Mouse (Mus musculus) spleen, adult 2 months (tissue): ENCODE results near the gene Atg13. TPM values are rescaled to one million over a fixed set of nuclear protein-coding genes. Genes with fewer than 3 reads are reported as not detected.

Experiments
- DNase-seq, 2 experiments: peaks; one replicate each; pipeline versions ENCODE4 v3.0.0 to v3.0.0-alpha.2; 2012 to 2021; ENCODE audit warnings: low spot score in 2 of 2, low read depth in 1 of 2
- H3K27ac ChIP-seq: fragments of 200-500 bp; 2 replicates; pipeline ENCODE4 v1.5.1; 2012; ENCODE audit warnings: low read length, inconsistent platforms; ENCODE audit not compliant: insufficient read depth
- H3K27me3 ChIP-seq: fragments of 200-500 bp; 2 replicates; pipeline ENCODE4 v1.6.1; 2012; ENCODE audit warnings: mild to moderate bottlenecking, moderate library complexity, low read length, inconsistent platforms; ENCODE audit not compliant: control insufficient read depth, insufficient read depth
- H3K36me3 ChIP-seq: fragments of 200-500 bp; 2 replicates; pipeline ENCODE4 v1.6.1; 2012; ENCODE audit warnings: mild to moderate bottlenecking, low read length, inconsistent platforms; ENCODE audit not compliant: control insufficient read depth, insufficient read depth
- H3K4me1 ChIP-seq: fragments of 200-500 bp; 2 replicates; pipeline ENCODE4 v1.6.1; 2011; ENCODE audit warnings: inconsistent platforms; ENCODE audit not compliant: control insufficient read depth, insufficient read depth, insufficient read length
- H3K4me3 ChIP-seq: fragments of 200-500 bp; 2 replicates; pipeline ENCODE4 v1.5.1; 2011; ENCODE audit warnings: mild to moderate bottlenecking, inconsistent platforms; ENCODE audit not compliant: insufficient read depth, insufficient read length; ENCODE audit errors: extremely low read depth
- CTCF ChIP-seq: fragments of 200-500 bp; IDR thresholded peaks from 2 replicates; pipeline ENCODE4 v1.5.1; 2011; ENCODE audit warnings: mild to moderate bottlenecking, inconsistent platforms; ENCODE audit not compliant: insufficient read depth, insufficient read length, insufficient replicate concordance; ENCODE audit errors: extremely low read depth
- POLR2A ChIP-seq: fragments of 200-500 bp; IDR thresholded peaks from 2 replicates; pipeline ENCODE4 v1.6.1; 2011; ENCODE audit warnings: low read depth, low read length, inconsistent platforms
- WGBS: fragments of 180-500 bp; shearing (Covaris S2); methylation state at CpG from one replicate; pipeline ENCODE4 v1.1.7; 2018; 5-methylcytosine and 5-hydroxymethylcytosine counted together
- polyA plus RNA-seq: library from polyadenylated mRNA; depleted of rRNA; stranded (reverse); fragments of >200 nt; gene quantifications from 2 replicates; pipeline ENCODE4 v1.2.3, GENCODE M21; 2012; rRNA removed

The Atg13 gene
- polyA plus RNA-seq, 1 experiment: 16.7 TPM

- WGBS: 83% methylated on average over 12 of the region's 12 CpGs
- no peaks in the 10 kb centered on the region for H3K36me3 ChIP-seq
- no peaks in the 10 kb centered on the region for H3K27me3 ChIP-seq
- no peak overlapping the region for H3K4me3 ChIP-seq
- H3K27ac ChIP-seq: no peak overlapping the region
- no peak for TF ChIP-seq POLR2A
- no peak for TF ChIP-seq CTCF
- DNase-seq: no peak
- H3K4me1 ChIP-seq: 0 out of 2 replicates have a peak, but pooled peaks cover 3% of the 10 kb centered on the region
These were observed 76.9 kb downstream of the Atg13 start for GRCm38 (mm10) chr2:91633334-91633977.

GRCm38 (mm10) chr2:91632316-91632715 is 78.1 kb downstream of the Atg13 start:
- TF ChIP-seq CTCF (no peak), POLR2A (no peak)
- H3K4me3 ChIP-seq: no peak overlapping the region
- no peak overlapping the region for H3K27ac ChIP-seq
- H3K27me3 ChIP-seq: no peaks in the 10 kb centered on the region
- H3K4me1 ChIP-seq: 0 out of 2 replicates have a peak, but pooled peaks cover 3% of the 10 kb centered on the region
- WGBS: 81% methylated on average over 5 of the region's 5 CpGs
- H3K36me3 ChIP-seq: no peaks in the 10 kb centered on the region
- no peak for DNase-seq

- TF ChIP-seq CTCF (no peak), POLR2A (no peak)
- H3K36me3 ChIP-seq: no peaks in the 10 kb centered on the region
- H3K4me1 ChIP-seq: 0 out of 2 replicates have a peak, but pooled peaks cover 3% of the 10 kb centered on the region
- no peaks in the 10 kb centered on the region for H3K27me3 ChIP-seq
- H3K4me3 ChIP-seq: no peak overlapping the region
- WGBS: 82% methylated on average over 5 of the region's 5 CpGs
- no peak for DNase-seq
- no peak overlapping the region for H3K27ac ChIP-seq
These were observed 78.5 kb downstream of the Atg13 start for GRCm38 (mm10) chr2:91631826-91632225.

GRCm38 (mm10) chr2:91630384-91630783 is 80.0 kb downstream of the Atg13 start:
- no peaks in the 10 kb centered on the region for H3K36me3 ChIP-seq
- H3K4me1 ChIP-seq: no peaks in the 10 kb centered on the region
- TF ChIP-seq CTCF (no peak), POLR2A (no peak)
- WGBS: 95% methylated on average over 12 of the region's 12 CpGs
- no peaks in the 10 kb centered on the region for H3K27me3 ChIP-seq
- DNase-seq: no peak
- H3K4me3 ChIP-seq: no peak overlapping the region
- no peak overlapping the region for H3K27ac ChIP-seq

- no peaks in the 10 kb centered on the region for H3K27me3 ChIP-seq
- H3K4me1 ChIP-seq: no peaks in the 10 kb centered on the region
- no peak for DNase-seq
- no peak overlapping the region for H3K27ac ChIP-seq
- 77% methylated on average over 18 of the region's 18 CpGs for WGBS
- no peaks in the 10 kb centered on the region for H3K36me3 ChIP-seq
- TF ChIP-seq POLR2A (no peak), CTCF (no peak)
- no peak overlapping the region for H3K4me3 ChIP-seq
These were observed 80.7 kb downstream of the Atg13 start for GRCm38 (mm10) chr2:91629682-91630081.

- WGBS: 86% methylated on average over 8 of the region's 8 CpGs
- no peak for DNase-seq
- Histone ChIP-seq H3K27me3 (no peaks in the 10 kb centered on the region), H3K4me1 (no peaks in the 10 kb centered on the region), H3K4me3 (no peak overlapping the region), H3K27ac (no peak overlapping the region), H3K36me3 (no peaks in the 10 kb centered on the region)
- TF ChIP-seq POLR2A (no peak), CTCF (no peak)
These were observed 82.2 kb downstream of the Atg13 start for GRCm38 (mm10) chr2:91628171-91628570.

- no peak for DNase-seq
These were observed 82.9 kb downstream of the Atg13 start for GRCm38 (mm10) chr2:91627486-91627885.

More at GRCm38 (mm10) chr2:91627486-91627885, 82.9 kb downstream of the Atg13 start:
- 81% methylated on average over 5 of the region's 5 CpGs for WGBS
- Histone ChIP-seq H3K27me3 (no peaks in the 10 kb centered on the region), H3K27ac (no peak overlapping the region), H3K4me1 (no peaks in the 10 kb centered on the region), H3K36me3 (no peaks in the 10 kb centered on the region), H3K4me3 (no peak overlapping the region)
- TF ChIP-seq POLR2A: no peak
- no peak for TF ChIP-seq CTCF

Other genes starting within 250 kb of the Atg13 start
- 3.7 and 4.6 TPM in 2 replicates for gene Ckap5, start 183.8 kb downstream of the Atg13 start, polyA plus RNA-seq
- 0.30 and 0.36 TPM in 2 replicates for gene F2, start 74.2 kb downstream of the Atg13 start, polyA plus RNA-seq
- gene Zfp408, start 60.8 kb downstream of the Atg13 start, polyA plus RNA-seq: 13.3 and 17.4 TPM in 2 replicates
- 66.7 and 76.9 TPM in 2 replicates for gene Arhgap1, start 60.7 kb downstream of the Atg13 start, polyA plus RNA-seq
- gene Harbi1, start 276 bp upstream of the Atg13 start, polyA plus RNA-seq: 1.9 and 2.1 TPM in 2 replicates
- gene Ambra1, start 19.6 kb upstream of the Atg13 start, polyA plus RNA-seq: 20.0 and 21.8 TPM in 2 replicates
- 0.39 and 0.45 TPM in 2 replicates for gene Chrm4, start 216.7 kb upstream of the Atg13 start, polyA plus RNA-seq
- 2.7 and 3.1 TPM in 2 replicates for gene Mdk, start 221.7 kb upstream of the Atg13 start, polyA plus RNA-seq
- gene Gm9821, start 235.1 kb upstream of the Atg13 start, polyA plus RNA-seq: not detected in 2 replicates